Mouse (Mus musculus): ENCODE results near the gene Pth2.
A peak's percentile ranks its signal among the peaks of the same experiment; 100 is the strongest.

Pth2 gene

DNA sequence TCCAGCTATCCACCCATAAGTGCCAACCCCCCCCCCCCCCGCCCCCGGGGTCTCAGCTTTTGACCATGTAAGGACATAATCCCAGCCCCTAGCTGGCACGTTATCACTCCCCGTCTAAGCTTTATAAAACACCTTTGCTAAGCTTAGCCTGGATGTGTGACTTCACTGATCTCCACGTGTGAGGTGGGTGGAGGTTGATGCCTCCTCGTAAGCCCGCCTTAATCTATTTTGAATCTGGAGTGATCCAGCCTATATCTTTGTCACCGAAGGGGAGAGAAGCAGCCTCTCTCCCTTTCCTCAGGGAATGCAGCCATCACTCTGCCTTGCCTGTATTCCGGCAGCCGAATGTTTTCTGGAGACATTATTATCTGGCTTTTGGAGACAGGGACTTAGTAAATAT is 21.9 kb downstream of the Pth2 start:
- no peak for DNase-seq

DNA sequence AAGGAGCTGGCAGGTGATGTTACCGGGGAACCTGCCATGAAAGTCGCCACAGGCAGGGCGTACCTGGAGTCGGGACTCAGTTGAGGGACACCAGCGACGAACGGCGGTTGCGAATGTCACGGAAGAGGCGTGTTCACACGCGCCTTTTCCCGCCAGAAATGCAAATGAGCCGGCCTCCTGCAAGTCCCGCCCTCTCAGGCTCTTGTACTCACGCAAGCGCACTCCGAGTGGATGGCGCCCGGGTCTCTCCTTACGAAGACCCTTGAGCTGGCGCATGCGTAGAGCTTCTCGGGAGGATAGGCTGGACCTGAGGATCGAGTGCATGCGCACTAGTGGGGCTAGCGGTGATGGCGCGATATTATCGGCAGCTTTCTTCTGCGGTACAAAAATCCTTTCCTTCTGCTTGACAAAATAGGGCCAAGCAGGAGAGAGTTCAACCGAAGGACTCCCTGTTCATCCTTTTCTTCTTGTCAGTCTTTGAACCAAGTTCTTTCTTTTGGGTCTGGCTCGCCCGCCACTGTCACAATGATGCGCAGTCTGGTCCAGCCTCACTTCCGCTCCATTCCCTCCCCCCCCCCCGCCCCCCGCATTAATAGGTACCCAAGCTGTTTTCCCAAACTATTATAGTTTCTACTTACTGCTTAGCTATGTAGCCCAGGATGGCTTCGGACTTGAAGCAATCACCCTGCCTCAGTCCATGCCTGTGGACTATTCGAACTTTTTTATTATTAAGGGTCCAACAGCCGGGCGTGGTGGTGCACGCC is 23.8 kb downstream of the Pth2 start, which contains the start of gene Ccdc155:
Ccdc155 (minus strand) TSS at position 513 of the 764 bp plus-strand sequence.
- DNase-seq, result peak; percentile 94

DNA sequence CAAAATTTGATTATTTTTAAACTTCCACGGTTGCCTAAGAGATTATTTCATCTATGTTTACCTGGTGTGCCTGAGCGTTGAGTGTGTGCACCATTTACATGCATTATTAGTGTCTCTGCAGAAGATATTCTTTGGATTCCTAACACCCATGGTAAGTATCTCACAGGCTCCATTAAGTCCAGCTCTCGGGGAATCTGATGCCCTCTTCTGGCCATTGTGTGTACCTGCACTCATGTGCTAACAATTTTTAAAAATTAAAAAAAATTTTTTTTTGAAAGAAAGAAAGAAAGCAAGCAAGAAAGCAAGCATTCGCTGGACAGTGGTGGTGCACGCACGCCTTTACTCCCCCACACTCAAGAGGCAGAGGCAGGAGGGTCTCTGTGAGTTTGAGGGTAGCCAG is 27.5 kb downstream of the Pth2 start:
- no peak for DNase-seq

- no peak for DNase-seq
Measured at GRCm38 (mm10) chr7:45211070-45211469, 30.3 kb downstream of the Pth2 start.

GRCm38 (mm10) chr7:45211851-45212251 is 31.1 kb downstream of the Pth2 start, which contains the start of gene Dkkl1:
TSS of gene Dkkl1 (minus strand) at chr7:45212147.
- no peak for DNase-seq

DNA sequence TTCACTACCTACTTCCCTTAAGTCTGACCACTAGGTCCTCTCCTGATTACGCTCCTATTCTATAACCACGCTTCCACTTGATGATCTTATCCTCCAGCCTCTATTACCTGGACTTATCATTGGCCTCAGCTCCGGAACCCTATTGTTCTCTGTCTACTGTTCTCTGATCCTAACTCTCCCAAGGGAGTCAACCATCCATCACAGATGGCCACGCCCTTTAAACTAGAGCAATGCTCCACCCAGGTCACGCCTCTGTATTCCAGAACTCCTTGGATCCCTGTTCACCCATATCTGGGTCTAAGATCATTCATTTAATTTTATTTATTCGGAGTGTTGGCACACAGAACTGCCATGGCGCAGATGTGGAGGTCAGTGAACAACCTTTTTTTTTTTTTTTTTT is 31.6 kb downstream of the Pth2 start:
- DNase-seq, result no peak

DNA sequence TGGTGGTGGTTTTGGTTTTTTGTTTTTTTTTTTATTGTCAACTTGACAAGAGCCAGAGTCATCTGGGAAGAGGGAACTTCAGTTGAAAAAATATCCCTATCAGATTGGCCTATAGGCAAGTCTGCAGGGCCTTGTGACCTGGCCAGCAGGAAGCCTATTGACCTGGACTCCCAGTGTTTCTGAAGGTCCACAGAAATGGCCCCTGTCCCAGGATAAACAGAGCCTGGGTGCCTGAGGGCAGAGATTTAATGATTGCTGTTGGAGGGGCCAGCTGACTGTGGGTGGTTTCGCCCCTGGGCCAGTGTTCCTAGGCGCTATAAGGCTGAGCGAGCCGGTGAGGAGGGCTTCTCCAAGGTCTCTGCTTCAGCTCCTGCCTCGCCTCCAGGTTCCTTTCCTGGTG is 32.9 kb downstream of the Pth2 start:
- DNase-seq, result no peak

- DNase-seq, result no peak
Measured at GRCm38 (mm10) chr7:45215673-45216441, 35.1 kb downstream of the Pth2 start, which contains the start of gene Tead2. TSS of gene Tead2 (plus strand) at chr7:45215753.

- DNase-seq, result no peak
Measured at GRCm38 (mm10) chr7:45216442-45217183, 35.8 kb downstream of the Pth2 start.

DNA sequence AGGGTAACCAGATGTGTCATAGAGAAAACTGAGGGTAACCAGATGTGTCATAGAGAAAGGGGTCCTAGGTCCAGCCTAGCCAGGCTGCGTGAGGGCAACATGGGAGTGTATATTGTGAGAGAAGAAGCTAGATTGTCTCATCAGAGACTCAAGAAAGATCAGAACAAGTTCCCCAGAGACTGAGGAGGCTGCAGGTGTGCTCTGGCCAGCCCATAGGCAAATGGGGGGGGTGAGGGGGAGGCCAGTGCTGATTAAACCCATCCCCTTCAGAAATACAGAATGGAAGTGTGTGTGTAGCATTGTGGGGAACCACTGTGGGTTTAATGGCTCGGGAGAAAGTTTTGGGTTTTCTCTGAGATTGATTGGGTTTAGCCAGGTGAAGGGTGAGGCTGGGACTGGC is 40.9 kb downstream of the Pth2 start:
- no peak for DNase-seq

GRCm38 (mm10) chr7:45224826-45225225 is 44.0 kb downstream of the Pth2 start:
- no peak for DNase-seq

GRCm38 (mm10) chr7:45226421-45226820 is 45.6 kb downstream of the Pth2 start:
- no peak for DNase-seq

GRCm38 (mm10) chr7:45228548-45228947 is 47.8 kb downstream of the Pth2 start:
- DNase-seq, result no peak

GRCm38 (mm10) chr7:45229046-45229445 is 48.3 kb downstream of the Pth2 start:
- no peak for DNase-seq

DNA sequence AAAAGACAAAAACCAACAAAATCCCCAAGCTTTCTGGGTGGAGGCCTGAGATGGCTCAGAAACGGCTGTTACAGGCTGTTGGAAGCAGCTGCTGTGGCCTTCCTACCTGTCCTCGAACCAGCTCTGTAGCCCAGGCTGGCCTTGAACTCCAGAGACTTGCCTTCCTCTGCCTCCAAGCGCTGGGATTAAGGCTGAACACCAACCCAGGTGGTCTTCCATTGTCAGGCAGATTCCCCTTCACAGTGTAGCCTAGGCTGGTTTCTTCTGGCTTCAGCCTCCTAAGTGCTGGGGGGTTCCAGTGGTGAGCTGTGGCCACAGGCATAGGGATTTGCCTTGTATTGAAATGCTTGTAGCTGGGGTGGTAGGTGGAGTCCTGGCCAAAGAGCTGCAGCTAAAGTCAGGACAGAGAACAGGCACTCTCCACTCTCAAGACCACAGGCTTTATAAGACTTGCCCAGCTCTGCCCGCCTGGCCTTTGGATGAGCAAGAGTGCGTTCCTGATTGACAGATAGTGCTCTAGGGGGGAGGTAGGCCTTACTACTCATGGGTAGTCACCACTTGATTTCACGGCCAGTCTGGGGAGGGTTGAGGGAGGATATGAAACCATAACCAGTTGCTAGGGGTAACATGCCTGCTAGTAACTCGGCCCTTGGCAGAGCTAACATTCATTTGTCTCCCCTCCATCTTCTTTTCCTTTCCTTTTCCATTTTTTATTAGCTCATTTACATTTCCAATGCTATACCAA is 48.8 kb downstream of the Pth2 start:
- DNase-seq, result no peak

DNA sequence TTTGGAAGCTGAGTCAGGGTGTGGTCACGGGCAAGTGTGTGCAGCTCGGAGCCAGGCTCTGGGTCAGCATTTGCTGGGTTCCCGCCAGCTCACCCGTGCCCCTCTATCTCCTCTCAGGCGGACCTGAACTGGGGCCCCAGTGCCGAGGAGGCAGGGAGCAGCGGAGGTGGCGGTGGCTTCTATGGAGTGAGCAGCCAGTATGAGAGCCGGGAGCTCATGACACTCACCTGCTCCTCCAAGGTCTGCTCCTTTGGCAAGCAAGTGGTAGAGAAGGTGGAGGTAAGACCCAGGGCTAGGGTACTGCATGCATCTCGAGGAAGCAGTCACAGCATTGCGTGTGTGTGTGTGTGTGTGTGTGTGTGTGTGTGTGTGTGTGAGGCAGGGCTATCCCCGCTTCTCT is 50.4 kb downstream of the Pth2 start:
- DNase-seq, result no peak

Data from thymus, postnatal 25 days (tissue).